Mouse (Mus musculus) liver, postnatal 0 days (tissue): ENCODE data around the gene Mfsd4b3.

Experiments used
- CTCF ChIP-seq: sonication (generic); IDR thresholded peaks from 2 replicates; pipeline ENCODE4 v1.5.1; 2016; ENCODE audit warnings: antibody characterized with exemption, low read depth
- EP300 ChIP-seq: IDR thresholded peaks from 2 replicates; pipeline ENCODE4 v1.6.1; 2016; ENCODE audit warnings: antibody characterized with exemption, low read depth, mild to moderate bottlenecking

DNA sequence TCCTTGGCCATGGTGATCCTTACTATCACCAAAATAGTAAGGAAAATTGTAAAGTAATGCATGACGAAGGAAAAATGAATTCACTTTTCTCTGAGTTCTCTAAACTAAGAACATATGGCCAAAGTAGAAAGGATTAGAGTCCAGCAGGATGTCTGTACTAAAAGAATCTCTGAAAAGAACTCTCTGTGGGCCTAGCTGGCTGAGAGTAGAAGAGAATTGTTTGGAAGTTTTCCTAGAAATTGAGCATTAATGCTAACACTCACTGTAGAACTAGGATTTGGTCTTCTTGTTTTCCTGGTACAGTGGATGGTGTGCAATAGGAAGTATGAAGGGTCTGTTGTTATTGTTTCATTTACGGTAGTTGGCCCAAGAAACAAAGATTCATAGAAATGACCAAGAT is 4.8 kb downstream of the Mfsd4b3 start:
- TF ChIP-seq CTCF (no peak), EP300 (no peak)
